Mouse (Mus musculus) embryonic facial prominence, embryonic 11.5 days (tissue): Measurements from ENCODE around the gene Ube2ql1. TPM values are rescaled to one million over a fixed set of nuclear protein-coding genes. Genes with fewer than 3 reads are reported as not detected.

Experiments used
- ATAC-seq: fragments of 200-750 bp; cut with Nextera tagmentation; replicated peaks from 2 replicates; pipeline ENCODE4 v1.8.0; 2017; ENCODE audit warnings: low read depth; ENCODE audit not compliant: insufficient number of reproducible peaks, low FRiP score, low TSS enrichment
- DNase-seq: peaks from one replicate; pipeline ENCODE4 v3.0.0-alpha.2; 2015; ENCODE audit warnings: low spot score
- H3K27ac ChIP-seq: fragments of 300-500 bp; sonication (generic); replicated peaks from 2 replicates; pipeline ENCODE4 v1.5.1; 2014; ENCODE audit warnings: mild to moderate bottlenecking, low read depth, low read length, control low read depth
- H3K27me3 ChIP-seq: fragments of 300-500 bp; sonication (generic); 2 replicates; pipeline ENCODE4 v1.6.1; 2014; ENCODE audit warnings: mild to moderate bottlenecking, low read length, moderate library complexity, mixed read lengths; ENCODE audit not compliant: control insufficient read depth, insufficient read depth
- H3K36me3 ChIP-seq: fragments of 300-500 bp; sonication (generic); replicated peaks from 2 replicates; pipeline ENCODE4 v1.6.1; 2014; ENCODE audit warnings: low read depth, mild to moderate bottlenecking, low read length, moderate library complexity, mixed read lengths; ENCODE audit not compliant: control insufficient read depth, insufficient read depth
- H3K4me1 ChIP-seq: fragments of 300-500 bp; sonication (generic); 2 replicates; pipeline ENCODE4 v1.6.1; 2014; ENCODE audit warnings: low read length, mixed read lengths; ENCODE audit not compliant: control insufficient read depth, insufficient read depth
- H3K4me2 ChIP-seq: fragments of 300-500 bp; sonication (generic); 2 replicates; pipeline ENCODE4 v1.6.1; 2014; ENCODE audit warnings: low read depth, mild to moderate bottlenecking, control low read depth, low read length, moderate library complexity
- H3K4me3 ChIP-seq: fragments of 300-500 bp; sonication (generic); 2 replicates; pipeline ENCODE4 v1.5.1; 2014; ENCODE audit warnings: low read depth, low read length, control low read depth
- H3K9ac ChIP-seq: fragments of 300-500 bp; sonication (generic); replicated peaks from 2 replicates; pipeline ENCODE4 v1.6.1; 2014; ENCODE audit warnings: mild to moderate bottlenecking, control low read depth, low read length
- H3K9me3 ChIP-seq: fragments of 300-500 bp; sonication (generic); replicated peaks from 2 replicates; pipeline ENCODE4 v1.6.1; 2016; ENCODE audit warnings: mild to moderate bottlenecking, low read length, inconsistent platforms, mixed read lengths; ENCODE audit not compliant: control insufficient read depth
- WGBS: fragments of 180-500 bp; shearing (Covaris S2); extraction: QIAGEN DNeasy Blood & Tissue Kit; methylation state at CpG from one replicate; pipeline ENCODE4 v1.1.7; 2014; 5-methylcytosine and 5-hydroxymethylcytosine counted together
- polyA plus RNA-seq: library from polyadenylated mRNA; unstranded; fragments of >200 nt; fragmentation: Nextera tagmentation; extraction: Ambion mirVana; gene quantifications from 2 replicates; pipeline ENCODE4 v1.2.1, GENCODE M21; 2014

The Ube2ql1 gene
- polyA plus RNA-seq, 1 experiment from 2014 or later = 3.2 TPM

DNA sequence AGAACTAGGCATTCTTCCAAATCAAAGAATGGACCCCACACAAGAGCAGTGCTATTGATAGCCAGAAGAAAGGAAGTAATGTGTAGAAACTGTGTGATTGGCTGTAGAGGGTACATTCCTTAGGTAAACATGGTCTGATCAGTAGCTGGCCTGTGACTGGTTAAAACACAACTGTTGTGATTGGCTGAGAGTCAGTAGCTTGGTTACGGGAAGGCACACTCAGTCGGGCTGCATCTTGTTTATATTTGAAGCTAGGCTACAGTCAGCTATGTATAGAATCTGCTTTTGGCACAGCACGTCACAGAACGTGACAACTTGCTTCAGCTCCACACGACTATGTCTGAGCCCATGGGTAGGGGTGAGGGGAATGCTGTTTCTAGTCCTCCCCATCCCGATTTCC, 19.3 kb upstream of the Ube2ql1 start:
- Histone ChIP-seq H3K27ac (no peak overlapping the region), H3K36me3 (no peaks in the 10 kb centered on the region), H3K9me3 (no peaks in the 10 kb centered on the region), H3K4me2 (no peak overlapping the region), H3K4me1 (no peaks in the 10 kb centered on the region), H3K4me3 (no peak overlapping the region), H3K9ac (no peak overlapping the region), H3K27me3 (no peaks in the 10 kb centered on the region)
- no peak for DNase-seq
- WGBS = 72% methylated on average over 6 of the region's 6 CpGs
- no peak for ATAC-seq

DNA sequence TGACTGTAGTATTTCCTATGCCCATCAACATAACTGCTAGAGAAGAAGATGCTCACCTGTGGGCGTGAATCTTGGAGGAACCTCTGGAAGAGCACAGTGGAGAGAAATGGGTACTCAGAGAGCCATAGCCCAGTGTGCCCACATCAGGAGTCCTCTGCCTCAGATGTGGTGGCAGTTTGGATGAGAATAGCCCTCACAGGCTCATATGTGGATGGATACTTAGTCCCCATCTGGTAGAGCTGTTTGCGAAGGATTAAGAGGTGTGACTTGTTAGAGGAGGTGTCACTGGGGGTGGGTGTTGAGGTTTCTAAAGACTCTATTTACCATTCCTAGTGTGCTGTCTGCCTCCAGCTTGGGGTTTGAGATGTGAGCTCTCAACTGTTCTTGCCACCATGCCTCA, 13.2 kb upstream of the Ube2ql1 start:
- no peak overlapping the region for H3K27ac ChIP-seq
- no peak overlapping the region for H3K4me3 ChIP-seq
- DNase-seq (no peak), ATAC-seq (no peak)
- H3K9me3 ChIP-seq = no peaks in the 10 kb centered on the region
- H3K4me2 ChIP-seq = no peak overlapping the region
- H3K9ac ChIP-seq = no peak overlapping the region
- no peaks in the 10 kb centered on the region for H3K4me1 ChIP-seq
- WGBS = 77% methylated on average over 2 of the region's 2 CpGs
- H3K36me3 ChIP-seq = no peaks in the 10 kb centered on the region
- no peaks in the 10 kb centered on the region for H3K27me3 ChIP-seq

DNA sequence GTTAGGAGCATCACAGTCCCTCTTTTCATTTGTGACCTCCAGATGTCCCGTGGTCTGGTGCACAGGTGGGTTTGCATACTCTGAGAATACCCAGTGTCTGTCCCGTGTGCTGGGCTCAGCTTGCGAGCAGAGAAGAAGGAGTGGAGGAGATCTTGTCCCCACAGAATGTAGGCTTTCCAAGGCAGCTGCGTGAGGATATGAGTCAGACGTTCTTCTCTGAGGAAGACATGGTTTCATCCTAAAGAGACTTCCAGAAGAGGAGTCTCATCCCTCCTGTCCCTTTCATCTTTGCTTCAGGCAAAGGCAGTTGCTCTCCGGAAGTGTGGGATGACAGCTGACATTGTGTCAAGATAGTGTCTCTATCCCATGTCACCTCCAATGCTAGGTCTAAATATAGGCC, 11.8 kb upstream of the Ube2ql1 start:
- Histone ChIP-seq H3K4me3 (no peak overlapping the region), H3K27ac (no peak overlapping the region), H3K4me1 (no peaks in the 10 kb centered on the region), H3K27me3 (no peaks in the 10 kb centered on the region), H3K36me3 (no peaks in the 10 kb centered on the region), H3K9ac (no peak overlapping the region), H3K4me2 (no peak overlapping the region), H3K9me3 (no peaks in the 10 kb centered on the region)
- WGBS = 89% methylated on average over 6 of the region's 6 CpGs
- ATAC-seq (no peak), DNase-seq (no peak)

GRCm38 (mm10) chr13:69748756-69749155, 9.1 kb upstream of the Ube2ql1 start:
- Histone ChIP-seq H3K4me1 (no peaks in the 10 kb centered on the region), H3K27ac (no peak overlapping the region), H3K4me2 (no peak overlapping the region), H3K9ac (no peak overlapping the region), H3K4me3 (no peak overlapping the region), H3K9me3 (no peaks in the 10 kb centered on the region), H3K27me3 (no peaks in the 10 kb centered on the region), H3K36me3 (no peaks in the 10 kb centered on the region)
- WGBS = 49% methylated on average over 4 of the region's 4 CpGs
- no peak for DNase-seq
- no peak for ATAC-seq

DNA sequence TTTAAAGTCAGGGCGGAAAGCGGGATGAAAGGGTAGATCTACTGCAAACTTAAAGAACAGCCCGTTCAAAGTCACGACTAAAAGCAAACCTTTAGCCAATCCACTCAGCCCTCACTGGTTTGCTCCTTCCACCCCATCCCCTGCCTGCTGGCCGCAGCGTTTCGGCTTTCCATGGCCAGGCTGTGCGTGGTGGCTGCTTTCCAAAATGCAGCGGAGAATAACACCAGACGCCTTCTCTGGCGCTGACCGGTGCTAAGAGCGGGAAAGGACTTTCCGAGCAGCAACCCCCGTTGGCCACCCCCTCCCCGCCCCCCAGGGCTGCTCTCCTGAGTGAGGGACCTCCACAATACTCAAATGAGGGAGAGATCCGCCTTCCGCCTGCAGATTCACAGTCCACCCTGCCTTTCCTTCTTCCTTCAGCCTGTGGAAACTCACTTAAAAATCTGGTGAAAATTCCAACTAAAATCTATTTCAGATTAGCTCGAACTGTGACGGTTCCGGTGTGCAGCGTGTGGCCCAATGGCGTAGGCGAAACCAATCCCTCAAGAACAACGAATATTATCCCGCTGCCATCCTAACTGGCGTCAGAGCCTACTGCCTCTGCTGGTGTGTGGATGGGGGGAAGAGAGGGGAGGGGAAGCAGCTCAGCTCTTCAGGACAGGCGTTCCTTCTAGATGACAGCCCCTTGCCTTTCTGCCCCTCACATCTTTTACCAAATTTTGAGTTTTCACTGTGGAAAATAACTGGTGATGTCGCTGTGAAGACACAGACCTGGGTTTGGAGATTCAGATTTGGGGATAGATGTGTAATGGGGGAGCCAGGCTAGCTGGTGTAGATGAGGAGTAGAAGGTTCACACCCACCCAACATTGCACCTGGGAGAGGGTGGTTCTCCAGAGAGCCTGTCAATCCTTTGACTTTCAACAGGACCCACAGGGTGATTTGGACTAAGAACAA, 919 bp upstream of the Ube2ql1 start:
- H3K27me3 ChIP-seq = peaks cover 29% of the 10 kb centered on the region
- DNase-seq = peak; percentile 60
- WGBS = 2% methylated on average over 29 of the region's 29 CpGs

DNA sequence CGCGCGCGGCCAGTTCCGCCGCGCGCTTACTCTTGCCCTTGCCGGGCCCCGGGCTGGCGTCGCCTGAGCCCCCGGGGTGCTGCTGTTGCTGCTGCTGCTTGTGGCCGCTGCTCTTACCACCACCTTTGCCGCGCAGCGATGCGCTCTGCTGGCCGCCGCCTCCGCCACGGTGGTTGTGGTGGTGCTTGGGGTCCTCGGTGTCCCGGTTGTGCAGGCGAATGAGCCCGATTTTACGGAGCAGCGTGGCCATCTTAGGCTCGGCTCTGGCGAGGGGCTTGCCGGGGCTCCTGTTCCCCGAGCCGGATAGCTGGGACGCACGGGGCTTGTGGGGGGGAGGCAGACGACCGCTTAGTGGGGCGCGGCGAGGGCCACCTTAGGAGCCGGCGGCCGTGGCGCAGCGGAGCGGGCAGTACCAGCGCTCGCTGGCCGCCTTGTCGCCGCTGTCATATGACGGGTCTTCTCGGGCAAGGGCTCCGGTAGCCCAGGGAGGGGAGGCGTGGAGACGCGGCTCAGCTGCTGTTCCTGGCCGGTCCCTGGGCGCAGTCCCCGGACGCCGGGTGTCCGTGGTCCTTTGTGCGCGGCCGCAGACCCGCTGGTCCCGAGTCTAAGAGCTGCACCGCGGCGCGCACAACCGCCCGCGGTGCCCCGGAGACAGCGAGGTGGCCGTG, 464 bp downstream of the Ube2ql1 start:
- ATAC-seq (peak; percentile 76), DNase-seq (peak; percentile 34)
- peak overlapping the region; percentile 64 for H3K9ac ChIP-seq
- peak overlapping the region; percentile 63 for H3K4me3 ChIP-seq
- no peaks in the 10 kb centered on the region for H3K36me3 ChIP-seq
- no peaks in the 10 kb centered on the region for H3K9me3 ChIP-seq
- peak overlapping the region; percentile 88 for H3K4me2 ChIP-seq
- H3K4me1 ChIP-seq = no peaks in the 10 kb centered on the region; the same call in 1 of the 2 replicates
- no peak overlapping the region for H3K27ac ChIP-seq
- WGBS = 0% methylated on average over 51 of the region's 78 CpGs
- H3K27me3 ChIP-seq = peaks cover 29% of the 10 kb centered on the region

More for the DNA sequence above, 919 bp upstream of the Ube2ql1 start:
- ATAC-seq = no peak; the same call in 1 of the 2 replicates
- Histone ChIP-seq H3K4me1 (no peaks in the 10 kb centered on the region; the same call in 1 of the 2 replicates), H3K27ac (no peak overlapping the region), H3K4me2 (peak overlapping the region; percentile 88), H3K9me3 (no peaks in the 10 kb centered on the region), H3K9ac (peak overlapping the region; percentile 44), H3K36me3 (no peaks in the 10 kb centered on the region), H3K4me3 (peak overlapping the region; percentile 63)

DNA sequence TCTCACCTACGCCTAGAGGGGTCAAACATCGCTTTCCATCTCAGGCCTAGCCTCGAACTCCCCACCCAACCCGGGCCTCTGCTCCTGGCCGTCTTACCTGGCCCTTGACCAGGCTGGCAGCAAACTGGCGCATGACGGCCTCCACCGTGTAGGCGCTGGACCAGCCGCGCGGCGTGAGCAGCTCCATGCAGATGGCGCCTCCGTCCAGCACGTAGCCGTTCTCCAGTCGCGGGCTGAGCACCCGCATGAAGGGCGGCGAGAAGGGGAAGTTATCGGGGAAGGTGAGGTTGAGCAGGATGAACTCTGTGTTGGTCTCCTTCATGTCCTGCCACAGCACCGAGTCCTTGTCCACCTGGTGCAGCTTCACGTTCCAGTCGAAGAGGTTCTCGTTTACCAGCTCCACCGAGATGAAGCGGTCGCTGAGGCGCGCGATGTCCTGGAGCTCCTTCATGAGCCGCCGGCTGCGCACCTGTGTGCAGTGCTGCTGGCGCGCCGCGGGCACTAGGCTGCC, 1.2 kb downstream of the Ube2ql1 start:
- peak; percentile 47 for DNase-seq
- H3K4me3 ChIP-seq = peak overlapping the region; percentile 63
- ATAC-seq = no peak
- H3K27ac ChIP-seq = no peak overlapping the region
- H3K4me1 ChIP-seq = no peaks in the 10 kb centered on the region; the same call in 1 of the 2 replicates
- H3K9ac ChIP-seq = peak overlapping the region; percentile 39
- 2% methylated on average over 40 of the region's 40 CpGs for WGBS
- H3K27me3 ChIP-seq = peaks cover 29% of the 10 kb centered on the region
- peak overlapping the region; percentile 88 for H3K4me2 ChIP-seq
- H3K36me3 ChIP-seq = no peaks in the 10 kb centered on the region
- no peaks in the 10 kb centered on the region for H3K9me3 ChIP-seq
